ENCODE assay signal across 17 mouse cellular contexts in genomic region chr19:21407363-21407762, GRCm38 (mm10).
DNase-seq lines count a peak whose midpoint lies in the region; ATAC-seq and TF ChIP-seq lines count a peak whose summit lies in the region.
"Had no signal": no experiment of that assay in that cellular context is flagged by ENCODE, and none has a peak within 500 bp of the region (broad histone marks: within the 10 kb centered on the region; RNA-seq: fewer than 3 reads in every experiment).

No protein-coding gene starts in this region.

- no peak overlapping the region for H3K27ac ChIP-seq in kidney, embryonic 14.5 days (ENCODE audit: low read depth, low read length)
- no peak overlapping the region for H3K27ac ChIP-seq in intestine, postnatal 0 days (ENCODE audit: low read depth, low read length)
- H3K27ac ChIP-seq: layer of hippocampus, adult 2 months; stomach, embryonic 15.5 days had no signal

- H3K4me2 ChIP-seq in kidney, embryonic 14.5 days (replicated peaks; ENCODE audit: low read depth, low read length), result no peak overlapping the region
- no peak overlapping the region for H3K4me2 ChIP-seq in intestine, postnatal 0 days (replicated peaks; ENCODE audit: low read depth)
- H3K4me2 ChIP-seq: stomach, embryonic 15.5 days had no signal

- H3K9ac ChIP-seq in kidney, embryonic 14.5 days (ENCODE audit: low read depth, low read length), result no peak overlapping the region
- no peak overlapping the region for H3K9ac ChIP-seq in intestine, postnatal 0 days (ENCODE audit: low read depth, low read length)
- H3K9ac ChIP-seq: stomach, embryonic 15.5 days had no signal

- no peaks in the 10 kb centered on the region for H3K27me3 ChIP-seq in kidney, embryonic 14.5 days (ENCODE audit: control insufficient read depth, insufficient read depth, low read length)
- H3K27me3 ChIP-seq in intestine, postnatal 0 days (replicated peaks; ENCODE audit: control insufficient read depth, insufficient read depth, low read length), result no peaks in the 10 kb centered on the region
- no peaks in the 10 kb centered on the region for H3K27me3 ChIP-seq in megakaryocyte, embryonic 14.5 days (replicated peaks)
- H3K27me3 ChIP-seq: stomach, embryonic 15.5 days had no signal

- no peaks in the 10 kb centered on the region for H3K4me1 ChIP-seq in kidney, embryonic 14.5 days (ENCODE audit: control insufficient read depth, insufficient read depth, low read length)
- H3K4me1 ChIP-seq in intestine, postnatal 0 days (replicated peaks; ENCODE audit: control insufficient read depth, insufficient read depth, low read length), result no peaks in the 10 kb centered on the region
- H3K4me1 ChIP-seq in megakaryocyte, embryonic 14.5 days, result peaks cover 73% of the 10 kb centered on the region
- H3K4me1 ChIP-seq: stomach, embryonic 15.5 days had no signal

- peak; percentile 1 to 5 for DNase-seq in kidney, adult 8-10 months
- DNase-seq in layer of hippocampus, adult 9-10 months (ENCODE audit: low spot score), result no peak
- DNase-seq in Muller cell, postnatal 12 days (ENCODE audit: inconsistent ontology term), result no peak
- DNase-seq in thymus, postnatal 36 days, result no peak
- DNase-seq: adrenal gland, postnatal 10 days; cerebellum, adult 18-20 months; gastrocnemius, postnatal 25 days; lung, adult 2 months; right cerebral cortex, adult 18-20 months; thymus, postnatal 14 days had no signal

- H3K9me3 ChIP-seq in kidney, embryonic 14.5 days (ENCODE audit: control insufficient read depth, low read length), result no peaks in the 10 kb centered on the region
- H3K9me3 ChIP-seq in intestine, postnatal 0 days (ENCODE audit: control insufficient read depth), result no peaks in the 10 kb centered on the region
- H3K9me3 ChIP-seq in megakaryocyte, embryonic 14.5 days, result no peaks in the 10 kb centered on the region
- H3K9me3 ChIP-seq: stomach, embryonic 15.5 days had no signal

- no peaks in the 10 kb centered on the region for H3K36me3 ChIP-seq in kidney, embryonic 14.5 days (ENCODE audit: control insufficient read depth, insufficient read depth, low read length)
- peaks cover 6% of the 10 kb centered on the region; the same call in 1 of the 2 replicates for H3K36me3 ChIP-seq in intestine, postnatal 0 days (ENCODE audit: control insufficient read depth, insufficient read depth)
- H3K36me3 ChIP-seq in megakaryocyte, embryonic 14.5 days (replicated peaks; ENCODE audit: low read length), result peaks cover 97% of the 10 kb centered on the region
- H3K36me3 ChIP-seq: stomach, embryonic 15.5 days had no signal

- WGBS in kidney, embryonic 14.5 days, result 88% methylated on average over 1 of the region's 1 CpGs
- 57% methylated on average over 1 of the region's 1 CpGs for WGBS in intestine, postnatal 0 days

- no peak for ATAC-seq in kidney, embryonic 14.5 days (ENCODE audit: low FRiP score, low TSS enrichment)
- peak; percentile 86 for ATAC-seq in intestine, postnatal 0 days
- ATAC-seq in frontal cortex, adult (ENCODE audit: low TSS enrichment), result no peak
- ATAC-seq: forebrain, embryonic 16.5 days had no signal

- H3K4me3 ChIP-seq in kidney, embryonic 14.5 days (ENCODE audit: low read length), result no peak overlapping the region
- no peak overlapping the region for H3K4me3 ChIP-seq in intestine, postnatal 0 days (ENCODE audit: low read depth, low read length)
- H3K4me3 ChIP-seq in megakaryocyte, embryonic 14.5 days (replicated peaks), result peak overlapping the region; percentile 62
- H3K4me3 ChIP-seq: layer of hippocampus, adult 2 months; stomach, embryonic 15.5 days had no signal

- TF ChIP-seq CTCF in intestine, postnatal 0 days (IDR thresholded peaks at IDR 0.05; ENCODE audit: low read depth), result no peak

Comparison
In these comparisons a context has a peak if more than half of its experiments do, and no peak if none do; other contexts are left out.
1. DNase-seq: peak in kidney, adult 8-10 months (2 of 2); none in layer of hippocampus, adult 9-10 months (single experiment), Muller cell, postnatal 12 days (single experiment) and thymus, postnatal 36 days (0 of 2).